In the genomic region with DNA sequence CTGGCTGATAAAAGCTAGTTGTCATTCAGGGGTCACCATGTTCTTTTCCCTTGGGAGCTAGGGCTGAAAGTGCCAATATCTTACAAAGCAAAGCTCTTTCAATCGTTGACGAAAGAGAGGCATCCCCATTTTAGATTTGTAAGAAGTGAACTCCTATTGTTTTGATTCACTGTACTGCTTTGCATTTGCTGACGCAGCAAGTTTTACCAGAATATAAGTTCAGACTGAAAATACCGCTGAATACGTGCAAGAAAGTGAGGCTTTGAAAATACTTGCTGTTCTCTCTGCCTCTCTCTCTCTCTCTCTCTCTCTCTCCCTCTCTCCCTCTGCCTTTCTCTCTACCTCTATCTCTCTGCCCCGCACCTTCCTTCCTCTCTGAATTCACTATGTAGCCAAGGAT, we compare ENCODE assay signal across 23 mouse cellular contexts.
"Had no signal": no experiment of that assay in that cellular context is flagged by ENCODE, and none has a peak within 500 bp of the region (broad histone marks: within the 10 kb centered on the region; RNA-seq: fewer than 3 reads in every experiment).

No protein-coding gene starts in this region.

- H3K27me3 ChIP-seq: heart, embryonic 12.5 days; hindbrain, embryonic 12.5 days; intestine, embryonic 15.5 days; limb, embryonic 12.5 days; liver, embryonic 13.5 days; liver, embryonic 15.5 days had no signal

- DNase-seq: gastrocnemius, postnatal 10 days; gastrocnemius, postnatal 25 days; heart, postnatal 10 days; heart, postnatal 4 days; kidney, adult 18-20 months; kidney, adult 8-10 months; kidney, postnatal 10 days; kidney, postnatal 25 days; kidney, postnatal 4 days; liver; liver, embryonic 13.5 days had no signal

- H3K4me3 ChIP-seq: heart, adult 2 months; heart, embryonic 12.5 days; hindbrain, embryonic 10.5 days; hindbrain, embryonic 12.5 days; intestine, embryonic 15.5 days; layer of hippocampus, adult 2 months; left cerebral cortex, adult 2 months; limb, embryonic 10.5 days; limb, embryonic 12.5 days; liver, embryonic 13.5 days; liver, embryonic 15.5 days had no signal

- H3K4me2 ChIP-seq: heart, embryonic 12.5 days; hindbrain, embryonic 12.5 days; hindbrain, embryonic 14.5 days; intestine, embryonic 15.5 days; limb, embryonic 12.5 days; liver, embryonic 11.5 days; liver, embryonic 13.5 days; liver, embryonic 15.5 days had no signal

- H3K4me1 ChIP-seq: hindbrain, embryonic 12.5 days had no signal

- H3K27ac ChIP-seq: hindbrain, embryonic 10.5 days; hindbrain, embryonic 12.5 days; hindbrain, embryonic 14.5 days; intestine, embryonic 15.5 days; layer of hippocampus, adult 2 months; left cerebral cortex, adult 2 months; limb, embryonic 10.5 days; limb, embryonic 12.5 days; liver, embryonic 13.5 days; liver, embryonic 15.5 days had no signal

- H3K9ac ChIP-seq: heart, embryonic 12.5 days; hindbrain, embryonic 12.5 days; hindbrain, embryonic 14.5 days; intestine, embryonic 15.5 days; limb, embryonic 12.5 days; liver, embryonic 13.5 days; liver, embryonic 15.5 days had no signal

- H3K36me3 ChIP-seq: intestine, embryonic 15.5 days; limb, embryonic 12.5 days; liver, embryonic 13.5 days; liver, embryonic 15.5 days had no signal

- H3K9me3 ChIP-seq: heart, embryonic 12.5 days; hindbrain, embryonic 10.5 days; hindbrain, embryonic 12.5 days; intestine, embryonic 15.5 days; limb, embryonic 10.5 days; liver, embryonic 13.5 days; liver, embryonic 15.5 days had no signal
